Mouse (Mus musculus) frontal cortex, postnatal 14 days (tissue): ENCODE data around the gene Clmn.

Source experiments
- DNase-seq, 2 experiments: peaks; one replicate each; pipeline ENCODE4 v3.0.0; 2022; ENCODE audit warnings: low spot score in 2 of 2

Gene Clmn

DNA sequence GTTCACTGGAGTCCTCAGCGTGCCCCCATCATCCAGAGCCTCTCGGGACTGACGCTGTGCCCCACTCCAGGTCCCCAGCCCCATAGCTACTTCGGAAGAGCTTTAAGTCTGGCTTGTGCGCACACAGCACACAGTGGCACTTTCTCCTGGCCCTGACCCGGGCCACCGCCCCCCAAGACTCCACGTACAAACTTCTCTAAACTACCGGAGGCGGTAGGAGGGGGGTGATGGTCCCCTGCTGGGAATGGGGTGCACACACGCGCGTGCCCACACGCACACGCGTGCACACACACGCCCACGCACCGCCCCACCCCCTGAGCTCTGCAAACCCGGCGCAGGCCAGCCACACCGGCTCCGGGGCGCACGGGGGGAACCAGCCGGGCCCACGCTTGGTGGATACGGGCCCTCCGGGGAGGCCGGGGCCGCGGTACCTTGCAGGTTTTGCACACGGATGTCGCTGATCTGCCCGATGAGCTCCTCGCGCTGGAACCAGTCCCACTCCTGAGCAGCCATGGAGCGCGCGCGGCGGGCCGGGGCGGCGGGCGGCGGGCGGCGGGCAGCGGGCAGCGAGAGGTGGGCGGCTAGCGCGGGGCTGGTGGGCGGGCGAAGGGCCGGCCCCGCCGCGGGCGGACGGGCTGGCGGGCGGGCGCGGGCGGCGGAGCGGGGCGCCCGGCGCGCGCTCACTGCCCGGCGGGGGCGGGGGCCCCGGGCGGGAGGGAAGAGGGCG lies at the start of gene Clmn:
Gene Clmn (minus strand): TSS at position 638 of the 727 bp plus-strand sequence.
- peak; percentile 30 to 51 for DNase-seq

DNA sequence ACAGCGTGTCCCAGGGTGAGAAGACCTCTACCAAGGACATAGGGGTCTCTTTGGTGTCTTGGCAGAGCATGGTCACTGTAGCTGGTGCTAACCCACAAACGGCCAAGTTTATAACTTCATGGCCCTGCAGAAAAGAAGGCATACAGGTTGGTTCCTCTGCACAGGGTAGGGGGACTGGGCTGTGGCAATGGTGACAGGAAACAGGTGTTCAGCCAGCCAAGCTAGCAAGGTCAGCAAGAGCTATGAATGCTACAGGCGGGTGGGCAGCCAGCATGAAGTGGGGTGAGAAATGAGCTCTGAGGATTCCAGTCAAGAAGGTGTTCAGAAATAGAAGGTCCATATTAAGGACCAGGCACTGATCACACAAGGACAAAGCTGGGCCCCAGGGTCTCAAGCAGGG lies 48.1 kb upstream of the Clmn start:
- DNase-seq = no peak

DNA sequence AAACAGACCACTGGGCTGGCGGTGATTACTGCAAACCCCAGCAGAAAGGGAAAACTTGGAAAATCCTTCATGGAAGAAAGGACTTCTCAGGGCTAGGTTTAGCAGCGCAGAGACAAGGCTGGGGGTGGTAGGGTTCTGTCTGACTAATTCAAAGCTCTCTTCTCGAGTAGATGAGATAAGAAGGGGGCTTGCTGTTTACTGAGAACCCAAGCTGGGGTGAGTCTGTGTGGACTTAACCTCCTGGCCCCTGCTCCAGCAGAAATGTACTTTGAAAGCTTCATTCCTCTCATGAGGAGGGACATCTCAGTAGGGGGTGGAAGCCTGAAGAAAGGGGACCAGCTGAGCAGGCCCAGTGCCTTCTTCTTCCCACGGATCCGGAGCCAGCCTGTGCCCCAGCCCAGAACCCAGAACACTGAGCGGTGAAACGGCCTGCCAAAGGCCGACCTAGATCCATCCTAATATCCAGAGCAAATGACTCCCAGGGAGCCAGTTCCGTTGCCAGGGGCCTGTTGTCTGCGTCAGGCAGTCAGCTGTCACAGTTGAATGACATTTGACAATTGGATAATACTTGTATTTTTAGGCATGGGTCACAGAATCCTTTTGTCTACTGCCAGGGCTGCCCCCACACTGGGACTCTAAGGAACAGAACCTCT lies 47.5 kb upstream of the Clmn start:
- peak in 1 of 2 experiments; percentile 64 for DNase-seq

DNA sequence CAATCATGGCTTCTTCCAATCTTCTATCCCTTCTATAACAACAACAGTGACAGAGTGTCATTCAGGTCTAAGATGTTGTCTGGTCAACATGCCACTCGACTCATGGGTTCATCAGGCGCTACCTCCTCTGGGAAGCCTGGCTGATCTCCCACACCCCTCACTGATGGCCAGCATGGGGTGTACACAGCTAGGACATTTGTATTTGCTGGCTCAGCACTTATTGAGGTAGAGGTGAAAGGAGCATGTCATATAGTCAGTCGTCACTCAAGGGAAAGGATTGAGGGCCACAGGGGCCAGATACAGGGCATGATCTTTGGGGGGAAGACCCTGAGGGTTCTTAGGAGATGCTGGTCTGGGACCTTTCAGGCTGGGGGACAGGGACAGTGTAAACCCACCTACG lies 44.9 kb upstream of the Clmn start:
- DNase-seq = no peak

DNA sequence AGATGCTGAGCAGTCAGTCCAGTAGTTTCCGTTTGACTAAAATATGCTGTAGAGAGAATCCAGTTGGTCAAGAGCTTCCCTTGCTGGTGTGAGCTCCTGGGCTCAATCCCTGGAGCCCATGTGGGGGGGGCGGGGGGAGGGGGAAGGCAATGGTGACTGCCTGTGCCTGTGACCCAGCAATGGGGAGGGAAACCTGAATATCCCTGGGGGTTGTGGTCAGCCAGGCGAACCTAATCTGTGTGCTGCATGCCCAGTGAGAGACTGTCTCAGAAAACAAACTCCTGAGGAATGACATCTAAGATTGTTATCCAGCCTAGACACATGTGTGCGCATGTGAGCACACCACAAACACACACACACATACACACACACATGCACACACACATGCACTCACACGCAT lies 44.1 kb upstream of the Clmn start:
- no peak for DNase-seq

DNA sequence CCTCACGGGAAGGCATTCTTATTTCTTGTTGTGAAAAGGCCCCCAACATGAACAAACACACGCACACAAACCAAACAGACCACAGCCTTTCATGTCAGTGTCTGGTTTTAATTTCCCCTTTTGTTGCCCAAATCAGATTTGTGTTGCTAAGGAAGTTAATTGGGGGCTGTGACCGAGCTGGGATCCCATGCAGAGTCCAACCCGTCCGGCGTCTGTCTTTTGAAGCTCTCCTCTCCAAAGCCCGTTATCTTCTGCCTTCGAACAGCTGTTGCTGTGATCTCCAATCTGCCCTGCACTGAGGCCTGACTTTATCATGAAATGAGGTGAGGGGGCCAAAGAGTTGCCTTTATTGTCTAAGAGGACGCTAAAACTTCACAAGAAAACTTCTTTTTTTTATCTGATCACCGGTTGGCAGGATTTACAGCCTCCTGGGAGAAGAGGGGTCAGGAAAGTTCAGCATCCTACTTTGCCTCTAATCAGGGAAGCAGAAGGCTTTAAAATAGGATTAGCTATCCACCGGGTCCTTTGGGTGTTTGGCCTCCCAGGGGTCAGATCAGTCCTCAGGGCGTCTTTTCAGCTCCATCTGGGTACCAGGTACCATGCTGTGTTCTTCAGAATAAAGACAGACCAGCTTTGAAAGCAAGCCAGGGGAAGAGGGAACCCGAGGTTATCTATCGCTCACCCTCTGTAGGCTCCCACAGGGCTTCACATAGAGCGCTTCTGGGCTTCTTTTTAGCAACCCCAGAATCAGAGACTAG lies 43.3 kb upstream of the Clmn start:
- DNase-seq = no peak

DNA sequence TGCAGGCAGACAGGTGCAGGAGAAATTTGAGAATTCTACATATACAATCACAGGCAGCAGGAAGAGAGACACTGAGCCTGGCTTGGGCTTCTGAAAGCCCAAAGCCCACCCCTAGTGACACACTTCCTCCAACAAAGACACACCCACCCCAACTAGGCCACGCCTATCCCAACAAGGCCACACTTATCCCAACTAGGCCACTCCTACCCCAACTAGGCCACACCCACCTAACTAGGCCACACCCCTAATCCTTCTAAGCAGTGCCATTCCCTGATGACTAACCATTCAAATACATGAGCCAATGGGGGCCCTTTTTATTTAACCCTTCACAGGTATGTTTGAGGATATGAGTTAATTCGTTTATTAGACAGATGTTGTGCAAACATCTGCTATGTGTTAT lies 42.3 kb upstream of the Clmn start:
- no peak for DNase-seq

DNA sequence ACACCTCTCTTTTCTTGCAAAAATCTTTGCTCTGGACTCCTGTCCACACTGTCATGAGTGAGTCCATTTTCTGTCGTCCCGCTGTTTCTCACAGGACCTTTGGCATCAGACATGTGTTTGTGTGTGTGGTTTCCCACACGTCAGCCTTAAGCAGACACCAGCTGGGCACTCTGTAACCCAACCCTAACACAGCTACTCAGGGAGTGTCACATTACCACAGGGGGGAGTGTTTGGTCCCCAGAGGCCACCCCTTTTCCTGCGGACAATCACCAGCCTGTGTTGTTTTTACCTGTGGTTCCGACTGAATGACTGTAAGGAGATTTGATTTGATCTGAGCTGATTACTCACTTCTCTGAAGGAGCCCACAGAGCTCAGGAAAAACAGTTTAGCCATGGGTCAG lies 39.3 kb upstream of the Clmn start:
- no peak for DNase-seq

DNA sequence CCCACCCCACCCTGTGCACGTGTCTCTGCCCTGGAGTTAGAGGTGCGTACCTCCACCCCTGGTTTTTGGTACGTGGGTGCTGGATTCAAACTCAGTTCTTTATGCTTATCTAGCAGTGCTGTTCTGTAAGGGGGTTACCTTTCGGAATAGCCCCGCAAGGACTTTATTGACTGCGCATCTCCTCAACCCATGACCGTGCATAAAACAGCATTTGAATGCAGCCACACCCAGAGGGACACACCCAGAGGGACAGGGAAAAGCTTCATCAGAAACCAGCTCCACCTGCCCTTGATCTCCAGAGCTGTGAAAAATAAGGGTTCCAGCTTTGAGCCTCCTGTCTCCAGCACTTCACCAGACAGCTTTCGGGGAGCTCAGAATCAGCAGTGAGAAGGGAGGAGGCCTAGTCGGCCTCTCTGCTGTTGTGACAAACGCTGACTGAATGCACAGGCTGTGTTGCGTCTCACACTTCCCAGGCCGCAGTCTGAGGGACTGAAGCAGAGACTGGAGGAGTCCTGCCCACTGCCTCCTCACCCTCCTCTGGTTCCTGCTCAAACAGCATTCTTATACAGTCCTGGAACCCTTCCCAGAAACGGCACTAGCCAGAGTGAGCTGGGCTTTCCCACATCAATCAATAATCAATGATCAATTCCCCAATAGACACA lies 37.6 kb upstream of the Clmn start:
- no peak for DNase-seq

DNA sequence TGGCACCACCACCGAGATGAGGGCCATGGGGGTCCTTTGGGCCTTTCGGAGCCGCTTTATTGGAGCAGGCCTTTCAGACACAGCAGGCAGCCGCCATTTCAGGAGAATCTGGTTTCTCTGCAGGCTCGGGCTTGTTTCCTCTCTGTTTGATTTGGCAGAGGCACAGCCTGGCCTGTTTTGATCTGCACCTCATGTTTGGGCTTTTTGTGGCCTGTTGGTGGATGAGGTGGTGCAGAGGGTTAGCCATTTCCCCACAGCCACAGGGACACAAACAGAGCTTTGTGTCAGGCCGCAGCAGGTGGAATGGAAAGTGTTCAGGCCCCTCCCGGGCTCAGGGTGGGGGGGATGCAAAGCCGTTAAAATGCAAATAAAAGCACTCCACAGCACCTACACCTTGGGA lies 36.4 kb upstream of the Clmn start:
- no peak for DNase-seq

DNA sequence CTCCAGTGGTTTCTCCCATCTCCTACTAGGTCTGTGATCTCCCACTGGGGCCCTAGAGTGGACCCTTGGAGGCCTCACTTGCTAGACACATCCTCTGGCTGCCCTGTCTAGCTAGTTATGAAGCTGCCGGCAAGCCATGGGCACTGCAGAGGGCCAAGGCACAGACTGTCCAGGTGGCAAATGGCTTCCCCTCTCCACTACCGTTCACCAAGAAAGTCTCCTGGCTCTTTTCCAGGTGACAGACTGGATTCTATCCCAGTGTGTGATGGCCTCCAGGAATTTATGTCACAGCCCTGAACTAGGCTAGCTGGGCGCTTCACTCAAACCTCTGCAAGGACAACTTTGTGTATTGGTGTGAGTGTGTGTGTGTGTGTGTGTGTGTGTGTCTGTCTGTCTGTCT lies 35.0 kb upstream of the Clmn start:
- DNase-seq = no peak

DNA sequence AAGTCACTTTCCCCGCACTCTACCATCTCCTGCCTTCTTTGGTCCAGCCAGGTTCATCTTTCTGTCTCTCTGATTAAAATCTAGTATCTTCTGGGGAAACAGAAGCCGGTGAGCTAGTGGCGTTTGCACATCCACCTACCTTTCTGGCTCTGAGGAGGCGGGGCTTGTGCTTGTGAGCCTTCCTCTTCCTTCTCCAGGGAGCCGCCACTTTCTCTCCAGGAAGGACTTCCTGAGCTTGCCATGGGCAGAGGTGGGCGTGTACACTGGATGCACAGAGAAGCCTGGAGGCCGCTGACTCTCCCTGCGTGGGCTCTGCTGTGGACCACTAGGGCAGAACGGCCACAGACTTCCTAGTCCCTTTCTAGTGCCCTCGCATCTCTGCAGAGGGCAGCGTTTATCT lies 34.3 kb upstream of the Clmn start:
- DNase-seq = no peak

DNA sequence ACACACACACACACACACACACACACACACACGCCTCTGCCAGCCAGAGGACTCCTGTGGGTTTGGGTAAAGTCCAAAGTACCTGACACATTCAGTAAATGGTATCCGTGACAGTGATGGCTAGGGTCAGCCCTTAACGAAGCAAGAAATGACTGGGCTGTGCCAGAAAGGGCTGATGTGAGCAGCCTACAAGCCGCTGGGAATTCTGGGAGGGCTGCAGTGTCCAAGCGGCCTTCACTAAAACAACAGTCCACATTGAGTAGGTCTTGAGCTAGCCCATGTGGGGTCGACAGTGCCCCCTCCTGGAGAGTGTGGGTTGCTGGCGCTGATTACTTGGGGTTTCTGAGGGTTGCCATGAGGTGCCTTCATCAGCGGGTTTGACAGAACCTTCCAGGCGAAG lies 33.8 kb upstream of the Clmn start:
- no peak for DNase-seq

DNA sequence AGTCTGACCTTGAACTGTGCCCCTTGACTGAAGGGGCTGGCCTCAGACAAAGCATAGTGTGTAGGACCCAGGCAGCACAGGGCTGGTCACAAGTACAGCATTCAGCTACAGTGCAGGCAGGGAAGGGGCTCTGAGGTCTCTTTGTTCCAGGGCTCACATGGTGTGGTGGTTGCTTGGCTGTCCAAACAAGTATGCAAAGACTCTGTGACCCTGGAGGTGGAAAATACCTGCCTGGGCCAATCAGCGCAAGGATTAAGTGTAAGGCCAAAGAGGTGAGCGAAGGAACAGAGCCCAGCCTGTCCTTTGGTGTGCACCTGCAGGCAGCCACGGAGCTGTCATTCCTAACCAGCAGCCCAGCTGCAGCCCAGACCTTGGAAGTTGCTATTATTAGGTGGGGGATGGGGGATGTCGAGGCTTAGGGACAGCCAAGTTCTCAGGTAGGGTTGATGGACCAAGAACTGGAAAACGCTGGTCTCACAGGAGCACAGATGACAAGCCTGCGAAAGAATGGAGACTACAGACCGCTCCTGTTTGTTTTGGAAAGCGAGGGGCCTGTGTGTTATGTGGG lies 32.3 kb upstream of the Clmn start:
- no peak for DNase-seq

DNA sequence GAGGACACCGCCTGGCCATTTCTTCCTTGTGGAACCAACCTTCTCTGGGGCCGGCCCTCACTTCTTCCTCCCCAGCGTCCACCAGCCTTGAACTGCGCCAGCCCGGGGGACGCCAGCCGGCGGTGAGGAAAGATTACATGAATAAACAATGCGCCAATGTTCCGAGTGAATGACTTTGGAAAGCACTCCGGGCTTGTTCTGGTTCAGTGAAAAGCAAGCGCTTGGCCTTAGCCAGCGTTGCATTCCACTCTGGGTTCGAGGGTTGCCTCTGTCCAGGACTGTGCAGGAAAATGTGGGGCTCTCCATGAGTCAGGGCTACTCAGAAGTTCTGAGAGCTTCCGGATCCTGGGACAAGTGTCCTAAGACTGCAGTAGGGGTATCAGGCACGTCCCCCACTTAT lies 31.8 kb upstream of the Clmn start:
- no peak for DNase-seq

DNA sequence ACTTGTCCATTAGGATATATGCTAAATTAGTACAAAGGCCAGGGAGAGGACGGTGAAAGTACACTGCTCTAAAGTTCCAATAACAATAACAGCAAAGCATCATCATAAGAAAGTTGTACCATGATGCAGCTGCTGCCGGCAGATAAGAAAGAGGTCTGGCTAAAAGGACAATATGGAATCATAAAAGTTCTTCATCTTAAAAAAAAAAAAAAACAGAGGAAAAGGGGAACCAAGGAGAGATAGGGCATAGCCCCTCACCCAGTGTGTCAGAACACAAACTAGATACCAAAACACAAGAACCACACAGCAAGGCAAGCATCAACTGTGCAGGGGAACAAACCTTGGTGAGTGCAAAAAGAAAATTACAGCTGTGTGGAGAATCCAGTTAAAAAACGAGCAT lies 27.4 kb upstream of the Clmn start:
- DNase-seq = no peak

DNA sequence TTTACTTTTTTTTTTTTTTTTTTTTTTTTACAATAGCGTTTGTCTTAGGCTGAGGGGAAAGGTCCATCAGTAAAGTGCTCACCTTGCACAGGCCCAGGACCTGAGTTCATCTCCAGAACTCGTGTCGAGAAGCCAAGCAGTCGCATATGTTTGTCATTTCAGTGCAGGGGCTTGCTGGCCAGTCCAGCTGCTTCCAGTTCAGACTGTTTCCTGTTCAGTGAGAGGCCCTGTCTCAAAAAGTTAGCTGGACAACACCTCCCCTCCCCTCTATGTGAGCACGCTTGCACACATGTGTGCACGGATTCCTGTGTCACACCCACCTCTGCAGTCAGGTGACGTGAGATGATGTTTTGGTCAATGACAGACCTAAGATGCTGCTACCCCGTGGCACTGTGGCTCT lies 25.2 kb upstream of the Clmn start:
- DNase-seq = no peak

DNA sequence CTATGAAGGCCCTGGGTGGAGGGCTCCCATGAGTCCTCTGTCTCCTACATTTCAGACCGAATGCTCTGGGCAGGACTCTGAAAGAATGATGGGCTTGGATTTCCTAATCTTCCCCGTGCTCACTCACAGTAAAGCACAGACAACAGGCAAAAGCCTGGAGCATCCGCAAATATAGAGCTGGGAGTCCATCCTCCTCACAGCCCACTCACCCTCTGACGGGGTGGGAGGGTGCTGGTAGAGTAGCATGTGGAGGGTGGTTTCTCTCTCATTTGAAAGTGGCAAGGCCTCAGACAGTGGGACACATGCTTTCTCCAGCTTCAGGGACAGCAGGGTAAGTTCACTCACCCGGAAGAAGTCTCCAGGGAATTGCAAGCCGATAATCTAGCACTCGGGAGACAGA lies 21.2 kb upstream of the Clmn start:
- DNase-seq = no peak

DNA sequence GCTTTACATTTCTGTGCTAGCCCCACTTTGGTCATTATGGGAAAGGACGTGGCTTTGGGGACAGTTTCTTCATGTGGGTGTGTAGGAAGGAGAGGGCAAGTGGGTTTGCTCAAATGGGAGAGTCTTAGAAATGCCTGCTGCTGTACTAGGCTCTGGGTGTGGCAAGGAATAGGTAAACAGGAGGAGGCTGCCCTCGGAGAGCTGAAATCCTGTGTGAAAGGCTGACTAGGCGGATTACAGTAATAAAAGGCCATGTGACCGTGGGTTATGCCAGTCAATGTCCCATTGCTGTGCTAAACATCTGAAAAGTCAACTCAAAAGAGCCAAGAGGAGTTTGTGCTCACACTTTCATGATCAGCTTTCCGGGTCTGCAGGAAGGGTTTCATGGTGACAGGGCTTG lies 17.7 kb upstream of the Clmn start:
- DNase-seq = no peak

DNA sequence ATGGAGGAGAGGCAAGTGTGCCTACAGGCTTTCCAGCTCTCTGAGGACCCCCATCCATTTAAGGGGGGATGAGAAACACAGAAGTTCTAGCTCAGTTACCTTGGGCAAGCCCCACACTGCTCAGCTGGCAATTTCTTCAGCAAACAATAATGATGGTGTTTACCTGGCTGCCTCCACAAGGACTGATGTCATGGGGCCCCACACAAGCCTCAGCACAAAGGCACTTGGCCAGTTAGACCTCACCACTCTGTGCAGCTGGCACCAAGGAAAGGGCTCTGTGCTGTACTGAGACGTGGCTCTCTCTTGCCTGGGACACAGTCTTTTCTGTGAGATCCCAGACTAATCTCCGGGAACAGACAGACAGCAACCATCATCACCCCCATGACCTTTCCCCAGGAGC lies 17.2 kb upstream of the Clmn start:
- no peak for DNase-seq

DNA sequence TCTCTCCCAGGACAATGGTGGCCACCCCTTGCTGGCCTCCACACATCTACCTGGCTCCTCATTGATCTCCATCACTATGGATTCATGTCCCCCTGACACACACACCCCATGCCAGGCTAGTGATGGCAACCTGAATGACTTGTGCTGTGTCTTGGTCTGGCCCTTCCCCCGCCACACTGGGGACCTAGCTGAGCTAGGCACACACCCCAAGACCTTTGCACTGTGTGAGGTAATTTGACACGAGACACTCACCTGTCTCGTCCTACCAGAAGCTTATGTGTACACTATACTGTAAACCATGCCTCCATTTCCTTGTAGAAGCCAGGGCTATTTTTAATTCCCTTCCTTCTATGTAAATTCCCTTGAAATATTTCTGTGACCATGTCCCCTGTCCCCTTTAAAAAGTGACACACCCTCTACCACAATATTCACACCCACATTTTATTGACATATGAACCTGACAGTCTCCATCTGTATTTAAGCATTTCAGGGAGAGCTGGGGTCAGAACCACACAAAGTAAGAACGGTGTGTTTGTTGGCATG lies 16.7 kb upstream of the Clmn start:
- no peak for DNase-seq

DNA sequence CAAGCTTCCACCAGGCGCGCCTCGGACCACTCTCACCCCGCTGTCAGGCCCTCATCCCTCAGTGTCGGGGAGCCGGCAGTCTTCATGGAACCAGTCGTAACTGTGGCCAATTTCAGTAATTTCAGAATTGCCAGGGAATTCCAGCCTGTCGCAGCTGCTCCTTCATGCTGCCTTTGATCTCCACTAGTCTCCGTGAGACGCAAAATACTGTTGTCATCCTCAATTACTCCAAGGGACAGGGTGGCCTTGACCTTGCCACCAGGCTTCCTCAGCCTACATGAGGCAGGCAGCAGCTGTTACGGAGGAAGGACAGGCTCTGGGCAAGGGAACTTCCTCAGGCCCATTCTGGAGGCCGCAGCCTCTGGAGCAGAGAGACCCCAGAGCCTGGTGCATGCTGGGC lies 15.5 kb upstream of the Clmn start:
- DNase-seq = no peak
